Mouse (Mus musculus) yolk sac, embryonic 10.5 days (tissue): Measurements from ENCODE around the gene Gm45521.
"Not testable (repeated sequence)": the region's sequence is repeated elsewhere in the genome, so short reads cannot be mapped to it uniquely, and the experiment has no call there.

Source experiments
- DNase-seq: peaks from one replicate; pipeline ENCODE4 v3.0.0-alpha.2; 2017; ENCODE audit warnings: low spot score

Gm45521 gene

GRCm38 (mm10) chr14:8000247-8000646 lies 43.2 kb downstream of the Gm45521 start:
- DNase-seq, result no peak

- DNase-seq, result no peak
These were observed 44.0 kb downstream of the Gm45521 start for GRCm38 (mm10) chr14:8000831-8001685.

GRCm38 (mm10) chr14:8002432-8003092 lies 45.5 kb downstream of the Gm45521 start, which contains the start of gene Abhd6:
Abhd6 (plus strand) TSS chr14:8002902.
- DNase-seq, result peak; percentile 84

- no peak for DNase-seq
These were observed 46.1 kb downstream of the Gm45521 start for GRCm38 (mm10) chr14:8003093-8003670.

- DNase-seq, result no peak
These were observed 46.9 kb downstream of the Gm45521 start for GRCm38 (mm10) chr14:8003727-8004670.

GRCm38 (mm10) chr14:8006061-8006460 lies 49.0 kb downstream of the Gm45521 start:
- not testable (repeated sequence) for DNase-seq

- no peak for DNase-seq
These were observed 50.0 kb downstream of the Gm45521 start for GRCm38 (mm10) chr14:8007084-8007483.

- no peak for DNase-seq
These were observed 50.4 kb downstream of the Gm45521 start for GRCm38 (mm10) chr14:8007486-8007885.

GRCm38 (mm10) chr14:8007923-8008322 lies 50.8 kb downstream of the Gm45521 start:
- no peak for DNase-seq
